Mouse (Mus musculus): ENCODE measurements at regions not wholly inside any gene's neighbourhood (a gene's known extent, or its start where the extent isn't known, plus 50 kb on each side); places are given as distances from the start of the nearest gene placed in this dataset.

GRCm38 (mm10) chr4:47622851-47623743 is 148.6 kb downstream of the Sec61b start:
- DNase-seq (ENCODE audit: extremely low spot score in 1 of 2, low spot score in 1 of 2), result peak in 1 of 2 experiments; percentile 49

GRCm38 (mm10) chr4:47630006-47630405 is 155.5 kb downstream of the Sec61b start:
- no peak for DNase-seq (ENCODE audit: extremely low spot score in 1 of 2, low spot score in 1 of 2)

- DNase-seq (ENCODE audit: extremely low spot score in 1 of 2, low spot score in 1 of 2), result no peak
These were observed 156.0 kb downstream of the Sec61b start for GRCm38 (mm10) chr4:47630427-47630826.

DNA sequence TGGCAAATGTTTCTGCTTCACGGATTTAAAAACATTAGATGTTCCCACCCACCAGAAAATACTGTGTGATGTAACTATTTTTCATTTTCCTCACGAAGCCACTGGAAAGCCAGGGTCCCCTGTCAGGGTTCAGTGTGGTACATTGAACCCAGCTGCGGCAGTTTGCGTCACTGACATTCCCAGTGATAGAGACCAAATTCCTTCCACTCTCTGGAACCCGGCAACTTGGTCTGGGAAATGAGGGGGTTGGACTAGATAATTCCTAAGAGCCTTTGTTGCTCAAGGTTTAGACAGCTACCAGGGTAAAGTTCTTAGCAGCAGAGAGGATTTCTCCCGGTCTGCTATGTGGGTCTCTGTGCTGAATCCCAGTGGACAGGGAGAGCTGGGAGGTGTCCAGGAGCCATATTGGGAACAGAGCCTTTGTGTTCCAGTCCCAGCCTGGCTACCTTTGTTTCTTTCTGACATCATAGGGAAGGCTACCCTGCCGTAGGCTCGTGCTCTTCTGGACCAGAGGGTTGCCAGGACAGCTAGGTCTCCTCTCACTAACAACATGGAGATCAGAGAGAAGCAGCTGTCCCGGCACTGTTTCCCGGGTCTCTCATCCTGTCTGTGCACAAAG is 164.5 kb downstream of the Sec61b start:
- no peak for DNase-seq (ENCODE audit: extremely low spot score in 1 of 2, low spot score in 1 of 2)

GRCm38 (mm10) chr4:47645093-47645492 is 170.6 kb downstream of the Sec61b start:
- DNase-seq (ENCODE audit: extremely low spot score in 1 of 2, low spot score in 1 of 2), result no peak

DNA sequence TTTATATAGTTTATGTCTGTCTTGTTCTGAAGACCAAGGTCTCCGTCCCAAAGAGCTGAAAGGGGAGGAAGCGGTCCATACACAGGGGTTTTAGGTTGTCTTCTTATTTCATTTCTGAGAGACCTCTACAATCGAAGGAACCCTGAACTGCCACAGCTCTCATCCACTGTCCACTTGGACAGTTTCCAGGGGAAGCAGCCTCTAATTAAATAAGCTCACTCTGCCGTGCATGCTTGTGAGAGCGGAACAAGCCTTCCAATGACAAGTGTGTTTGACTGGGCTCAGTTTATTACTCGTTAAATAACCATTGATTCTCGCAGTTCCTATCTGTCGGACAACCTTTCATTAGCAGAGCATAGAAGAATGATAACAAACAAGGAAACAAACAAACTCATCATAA is 174.2 kb downstream of the Sec61b start:
- no peak for DNase-seq (ENCODE audit: extremely low spot score in 1 of 2, low spot score in 1 of 2)

DNA sequence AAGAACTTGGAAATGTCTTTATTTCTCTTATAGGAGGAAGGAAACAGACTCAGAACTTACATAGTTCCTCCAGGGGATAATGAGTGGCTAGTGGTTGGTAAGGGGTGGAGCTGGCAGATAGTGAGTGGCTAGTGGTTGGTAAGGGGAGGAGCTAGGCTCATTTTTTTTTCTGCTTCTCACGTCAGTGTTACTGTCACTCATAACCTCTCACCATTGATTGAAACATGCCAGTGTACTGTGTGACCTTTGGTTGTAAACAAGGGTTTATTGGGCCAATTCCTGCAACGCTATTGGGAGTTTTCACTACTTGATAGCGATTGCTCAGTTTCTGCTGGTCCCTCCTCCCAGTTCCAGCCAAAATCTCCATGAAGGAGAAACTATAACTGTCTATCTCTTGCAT is 175.5 kb downstream of the Sec61b start:
- no peak for DNase-seq (ENCODE audit: extremely low spot score in 1 of 2, low spot score in 1 of 2)

- no peak for DNase-seq (ENCODE audit: extremely low spot score in 1 of 2, low spot score in 1 of 2)
These were observed 177.1 kb downstream of the Sec61b start for GRCm38 (mm10) chr4:47651521-47651920.

DNA sequence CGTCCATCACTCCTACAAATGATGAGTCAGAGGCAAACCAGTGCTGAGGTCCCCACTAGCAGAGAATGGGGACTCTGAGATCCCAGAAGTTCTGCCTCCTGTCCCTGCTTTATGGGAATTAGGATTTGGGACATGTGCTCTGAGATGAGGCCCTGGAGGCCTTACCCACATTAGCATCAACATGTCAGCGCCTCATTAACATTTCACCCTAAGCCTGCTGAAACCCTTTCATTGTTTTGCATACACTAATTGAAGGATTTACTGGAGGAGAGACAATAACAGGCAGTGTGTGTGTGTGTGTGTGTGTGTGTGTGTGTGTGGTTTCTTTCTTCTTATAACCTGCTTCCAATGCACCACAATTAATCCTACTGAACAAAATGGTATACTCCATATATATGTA is 178.7 kb downstream of the Sec61b start:
- DNase-seq (ENCODE audit: extremely low spot score in 1 of 2, low spot score in 1 of 2), result no peak

GRCm38 (mm10) chr4:47669519-47669918 is 195.1 kb downstream of the Sec61b start:
- DNase-seq (ENCODE audit: extremely low spot score in 1 of 2, low spot score in 1 of 2), result no peak

DNA sequence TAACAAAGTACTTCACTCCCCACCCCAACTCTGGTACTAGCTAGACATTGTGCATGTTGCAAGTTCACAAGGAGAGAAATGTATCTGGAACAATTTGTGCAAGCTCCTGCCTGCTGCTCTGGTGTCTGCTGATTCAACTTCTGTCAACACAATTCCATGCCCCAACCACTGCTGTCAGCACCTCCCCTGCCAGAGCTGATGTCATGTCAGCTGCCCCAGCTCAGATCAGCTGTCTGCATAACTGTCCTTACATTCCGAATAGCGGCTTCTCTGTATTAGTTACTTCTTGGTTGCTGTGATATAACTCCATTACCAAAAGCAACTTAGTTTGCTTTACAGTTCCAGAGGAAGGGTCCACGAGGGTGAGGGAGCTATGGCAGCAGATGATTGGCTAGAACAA is 196.0 kb downstream of the Sec61b start:
- DNase-seq (ENCODE audit: extremely low spot score in 1 of 2, low spot score in 1 of 2), result no peak

DNA sequence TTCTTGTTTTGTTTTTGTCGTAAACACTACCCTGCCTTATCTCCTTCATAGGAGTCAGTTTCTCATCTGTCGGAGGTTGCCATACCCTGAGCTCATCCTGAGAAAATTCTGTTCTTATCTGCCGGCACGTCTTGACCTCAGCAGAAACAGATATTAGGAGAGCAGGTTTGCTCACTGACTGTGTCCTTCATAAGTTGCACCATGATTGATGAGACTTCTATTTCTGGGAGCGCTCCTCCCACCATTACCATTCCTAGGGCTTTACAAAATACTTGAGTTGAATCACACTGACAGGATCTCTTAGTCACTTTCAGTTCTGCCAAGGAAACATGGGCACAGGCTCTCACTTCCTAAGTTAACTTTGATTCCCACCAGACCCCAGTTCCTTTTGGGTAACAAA is 196.9 kb downstream of the Sec61b start:
- DNase-seq (ENCODE audit: extremely low spot score in 1 of 2, low spot score in 1 of 2), result no peak

DNA sequence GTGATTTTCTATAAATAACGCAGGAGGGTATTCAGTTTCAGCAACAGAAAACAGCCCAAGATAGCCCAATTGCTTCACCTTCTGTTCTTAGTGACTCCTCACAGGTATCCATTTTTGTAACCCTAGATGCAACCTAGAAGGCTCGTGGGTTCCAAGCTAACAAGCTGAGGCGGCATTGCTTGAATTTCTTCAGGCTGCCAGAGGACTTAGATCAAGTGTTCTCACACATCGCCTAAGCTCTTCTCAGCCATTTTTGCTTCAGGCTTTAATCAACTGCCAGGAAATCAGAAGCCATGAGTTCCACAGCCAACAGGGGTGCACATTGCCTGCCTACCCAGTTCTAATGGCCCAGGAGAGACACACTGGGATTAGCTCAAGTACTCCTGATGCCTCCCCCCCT is 206.7 kb downstream of the Sec61b start:
- DNase-seq (ENCODE audit: extremely low spot score in 1 of 2, low spot score in 1 of 2), result no peak

- DNase-seq (ENCODE audit: extremely low spot score in 1 of 2, low spot score in 1 of 2), result no peak
These were observed 216.7 kb downstream of the Sec61b start for GRCm38 (mm10) chr4:47691207-47691606.

DNA sequence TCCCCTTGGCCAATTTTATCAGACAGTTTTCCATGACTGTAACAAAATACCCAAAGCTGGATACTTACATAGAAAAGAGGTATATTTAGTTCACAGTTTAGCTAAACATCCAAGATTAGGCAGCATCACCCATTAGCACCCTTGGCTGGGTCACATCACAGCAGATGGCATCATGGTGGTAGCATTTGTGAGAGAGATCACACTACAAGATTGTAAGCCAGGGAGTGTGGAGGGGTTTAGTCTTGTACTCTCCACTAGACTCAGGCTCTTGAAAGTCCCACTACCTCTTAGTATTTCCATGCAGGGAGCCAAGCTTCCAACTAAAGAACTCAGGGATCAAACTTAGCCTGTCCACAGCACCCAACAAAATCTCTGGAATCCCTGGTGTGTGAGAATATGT is 218.2 kb downstream of the Sec61b start:
- no peak for DNase-seq (ENCODE audit: extremely low spot score in 1 of 2, low spot score in 1 of 2)

- peak in 1 of 2 experiments; percentile 41 for DNase-seq (ENCODE audit: extremely low spot score in 1 of 2, low spot score in 1 of 2)
These were observed 218.8 kb downstream of the Sec61b start for GRCm38 (mm10) chr4:47693221-47693620.

- no peak for DNase-seq (ENCODE audit: extremely low spot score in 1 of 2, low spot score in 1 of 2)
These were observed 222.6 kb downstream of the Sec61b start for GRCm38 (mm10) chr4:47697071-47697470.

- DNase-seq (ENCODE audit: extremely low spot score in 1 of 2, low spot score in 1 of 2), result peak in 1 of 2 experiments; percentile 32
These were observed 224.1 kb downstream of the Sec61b start for GRCm38 (mm10) chr4:47698514-47698913.

DNA sequence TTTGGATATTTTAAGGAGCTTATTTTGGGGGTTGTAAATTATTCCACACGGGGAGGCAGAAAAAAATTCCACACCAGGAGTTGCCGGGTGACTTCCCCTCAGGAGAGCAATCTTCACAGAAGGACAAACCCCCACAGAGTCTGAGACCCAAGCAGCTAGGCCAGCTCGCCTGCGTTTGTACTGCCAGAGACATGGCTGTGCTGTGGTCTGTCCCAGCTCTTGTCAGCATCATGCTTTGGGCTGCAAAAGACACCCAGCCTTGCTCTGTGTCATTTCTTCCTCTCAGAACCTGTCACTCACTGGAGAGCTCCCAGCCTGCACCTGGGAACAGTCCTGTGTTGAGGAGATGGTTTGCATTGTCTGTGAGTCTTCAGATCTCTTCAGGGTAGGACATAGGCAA is 224.5 kb downstream of the Sec61b start:
- no peak for DNase-seq (ENCODE audit: extremely low spot score in 1 of 2, low spot score in 1 of 2)

DNA sequence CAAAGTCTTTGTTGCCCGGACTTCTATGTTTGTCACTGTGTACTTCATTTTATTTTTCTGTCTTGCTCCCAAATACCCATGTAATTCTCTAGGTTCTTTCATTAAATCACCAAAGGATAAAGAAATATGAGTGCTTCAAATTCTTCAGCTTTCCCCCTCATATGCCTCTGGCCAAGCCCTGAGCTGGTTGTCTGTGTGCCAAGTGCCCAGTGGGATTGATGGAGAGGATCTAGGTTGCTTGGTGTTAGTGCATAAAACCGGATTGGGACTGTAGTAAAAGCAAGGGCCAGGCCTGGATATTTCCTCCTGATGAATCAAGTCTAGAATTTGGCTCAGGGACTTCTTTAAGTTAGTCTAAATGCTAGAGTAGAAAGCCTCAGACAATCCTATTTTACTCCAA is 229.0 kb downstream of the Sec61b start:
- DNase-seq (ENCODE audit: extremely low spot score in 1 of 2, low spot score in 1 of 2), result no peak

- DNase-seq (ENCODE audit: extremely low spot score in 1 of 2, low spot score in 1 of 2), result no peak
These were observed 230.1 kb downstream of the Sec61b start for GRCm38 (mm10) chr4:47704607-47705006.

DNA sequence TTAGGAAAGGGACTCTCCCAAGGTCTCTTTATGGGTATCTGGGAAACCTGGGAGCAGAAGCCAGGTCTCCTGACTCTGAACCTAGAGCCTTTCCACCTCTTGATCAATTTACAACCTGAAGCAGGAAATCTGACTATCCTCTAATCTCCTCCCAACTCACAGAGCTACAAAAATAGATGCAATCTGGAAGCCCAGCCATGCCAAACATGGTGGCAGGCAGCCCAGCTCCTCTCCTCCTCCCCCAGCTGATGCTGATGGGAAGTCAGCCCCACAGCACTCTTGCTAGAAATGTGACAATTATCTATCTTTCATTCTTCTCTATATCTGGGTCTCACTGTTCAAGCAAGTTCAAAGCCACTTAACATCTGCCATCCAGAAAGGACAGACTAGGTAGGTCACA is 233.5 kb downstream of the Sec61b start:
- DNase-seq (ENCODE audit: extremely low spot score in 1 of 2, low spot score in 1 of 2), result peak; percentile 53 to 84

Data from frontal cortex, adult 2 months (tissue).